Mouse (Mus musculus): ENCODE measurements around the gene Lmna.

Lmna gene

DNA sequence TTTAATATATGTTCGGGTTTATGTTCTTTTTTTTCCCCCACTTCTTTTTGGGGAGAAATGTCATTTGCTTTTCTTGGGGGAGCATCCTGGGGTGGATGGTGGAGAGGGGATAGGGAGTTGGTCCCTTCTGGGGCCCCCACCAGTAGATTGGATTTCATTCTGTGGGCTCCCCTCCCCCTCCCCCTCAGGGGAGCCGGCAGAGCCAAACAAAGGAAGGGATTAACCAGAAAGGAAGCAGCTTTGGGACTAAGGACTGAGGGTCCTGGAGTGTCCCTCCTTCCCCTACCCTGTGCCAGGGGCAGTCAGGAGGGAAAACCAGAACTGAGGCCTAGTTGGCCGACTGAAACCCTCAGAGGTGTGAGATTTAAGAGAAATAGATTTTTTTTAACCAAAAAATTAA lies 29.6 kb upstream of the Lmna start:
- DNase-seq (ENCODE audit: low spot score in 2 of 2), result no peak

DNA sequence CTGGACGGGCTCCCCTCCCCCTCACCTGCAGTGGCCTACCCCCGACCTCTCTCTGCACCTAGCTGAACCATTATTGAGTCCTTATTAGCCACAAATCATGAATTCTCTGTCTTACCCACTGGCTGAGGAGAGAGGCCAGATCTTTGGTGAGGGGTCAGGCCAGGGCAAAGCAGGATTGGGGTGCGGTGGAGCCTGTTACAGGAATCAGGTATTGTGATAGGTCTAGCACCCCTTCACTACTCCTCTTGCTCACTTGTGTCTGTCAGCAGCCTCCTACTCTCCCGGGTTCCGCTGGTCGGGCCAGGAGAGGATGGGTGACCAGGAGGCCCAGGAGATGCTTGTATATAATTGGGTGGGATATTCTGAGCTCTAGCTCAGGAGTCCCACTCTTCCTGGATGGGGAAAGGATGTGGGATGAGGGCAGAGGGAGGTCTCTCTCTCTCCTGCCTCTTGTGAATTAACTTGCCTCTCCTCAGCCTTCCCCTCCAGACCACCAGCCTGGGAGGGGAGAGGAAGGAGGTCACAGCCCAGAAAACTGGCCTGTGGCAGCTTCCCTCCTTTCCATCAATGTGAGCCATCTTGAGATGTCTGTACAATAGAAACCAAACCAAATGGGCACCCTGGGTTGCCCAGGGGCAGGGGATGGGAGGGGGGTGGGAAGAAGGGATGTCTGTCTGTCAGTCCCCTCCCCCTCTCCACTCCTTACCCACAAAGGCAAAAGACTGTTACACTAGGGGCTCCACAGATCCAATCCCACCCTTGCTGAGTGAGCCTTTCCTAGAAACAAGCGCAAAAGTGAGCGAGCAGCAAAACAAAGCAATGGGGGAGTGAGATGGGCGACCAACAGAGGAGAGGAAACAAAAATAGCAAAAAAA lies 28.8 kb upstream of the Lmna start:
- DNase-seq (ENCODE audit: low spot score in 2 of 2), result no peak

DNA sequence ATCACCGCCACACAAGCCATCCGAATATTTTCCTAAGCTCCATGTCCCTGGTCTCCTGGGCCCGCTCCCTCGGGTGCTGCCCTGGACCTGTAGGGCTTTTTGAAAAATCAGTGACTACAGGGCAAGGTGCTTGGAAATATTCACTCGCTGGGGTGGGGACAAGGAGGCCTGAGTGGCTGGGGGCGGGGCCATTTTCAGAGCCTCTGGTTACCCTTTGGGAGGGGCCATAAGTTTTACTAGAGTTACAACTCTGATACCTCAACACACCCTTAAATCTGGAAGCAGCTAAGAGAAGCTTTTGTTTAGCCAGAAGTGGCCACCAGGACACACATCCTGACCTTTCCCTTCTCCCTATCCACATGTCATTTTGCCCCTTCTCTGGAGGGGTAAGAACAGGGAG lies 27.4 kb upstream of the Lmna start:
- no peak for DNase-seq (ENCODE audit: low spot score in 2 of 2)

DNA sequence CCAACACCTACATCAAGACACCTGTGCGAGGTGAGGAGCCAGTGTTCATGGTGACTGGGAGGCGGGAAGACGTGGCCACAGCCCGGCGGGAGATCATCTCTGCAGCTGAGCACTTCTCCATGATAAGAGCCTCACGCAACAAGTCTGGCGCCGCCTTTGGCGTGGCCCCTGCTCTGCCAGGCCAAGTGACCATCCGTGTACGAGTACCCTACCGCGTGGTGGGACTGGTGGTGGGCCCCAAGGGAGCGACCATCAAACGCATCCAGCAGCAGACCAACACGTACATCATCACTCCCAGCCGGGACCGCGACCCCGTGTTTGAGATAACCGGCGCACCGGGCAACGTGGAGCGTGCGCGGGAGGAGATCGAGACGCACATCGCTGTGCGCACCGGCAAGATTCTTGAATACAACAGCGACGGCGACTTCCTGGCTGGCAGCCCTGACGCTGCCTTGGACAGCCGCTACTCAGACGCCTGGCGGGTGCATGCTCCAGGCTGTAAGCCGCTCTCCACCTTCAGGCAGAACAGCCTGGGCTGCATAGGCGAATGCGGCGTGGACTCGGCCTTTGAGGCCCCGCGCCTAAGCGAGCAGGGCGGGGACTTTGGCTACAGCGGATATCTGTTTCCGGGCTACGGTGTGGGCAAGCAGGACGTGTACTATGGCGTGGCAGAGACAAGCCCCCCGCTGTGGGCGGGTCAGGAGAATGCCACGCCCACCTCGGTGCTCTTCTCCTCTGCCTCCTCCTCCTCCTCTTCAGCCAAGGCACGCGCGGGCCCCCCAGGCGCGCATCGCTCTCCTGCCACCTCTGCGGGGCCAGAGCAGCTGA lies 26.6 kb upstream of the Lmna start:
- DNase-seq (ENCODE audit: low spot score in 2 of 2), result peak in 1 of 2 experiments; percentile 83

DNA sequence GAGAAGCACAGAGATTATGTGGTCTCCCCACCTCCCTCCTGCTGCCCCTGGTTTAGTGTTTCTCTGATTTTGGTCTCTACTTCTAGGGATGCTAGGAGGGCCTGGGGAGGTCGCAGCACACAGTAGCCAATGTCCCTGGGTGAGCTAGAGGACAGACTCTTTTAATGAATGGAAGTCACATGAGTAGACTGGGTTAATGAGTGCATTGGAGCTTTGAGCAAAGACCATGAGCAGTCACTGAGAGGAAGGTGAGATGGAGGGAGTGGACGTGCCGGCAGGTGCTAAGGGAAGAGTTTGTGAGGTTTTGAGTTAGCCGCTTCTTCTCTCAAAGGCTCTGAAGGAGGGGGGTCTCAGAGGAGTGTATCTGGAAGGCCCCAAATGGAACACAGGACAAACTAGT lies 25.8 kb upstream of the Lmna start:
- DNase-seq (ENCODE audit: low spot score in 2 of 2), result no peak

DNA sequence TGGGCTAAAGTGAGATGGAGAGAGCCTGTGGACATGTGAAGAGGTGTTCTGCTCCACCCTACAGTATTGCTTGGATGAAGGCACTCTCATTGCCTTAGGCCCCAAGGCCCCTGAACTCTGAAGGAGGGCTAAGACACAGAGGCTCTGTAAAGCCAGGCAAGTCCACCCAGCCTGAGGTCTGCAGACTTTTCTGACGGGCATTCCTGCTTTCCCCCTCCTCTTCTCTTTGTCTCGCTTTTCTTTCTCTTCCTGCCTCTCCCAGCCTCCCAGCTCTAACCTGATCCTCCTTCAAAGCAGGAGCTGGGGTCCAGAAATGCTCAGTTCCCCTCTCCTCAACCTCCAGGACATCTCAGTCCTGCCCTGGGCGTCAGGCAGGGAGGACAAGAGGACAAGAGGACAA lies 25.2 kb upstream of the Lmna start:
- DNase-seq (ENCODE audit: low spot score in 2 of 2), result no peak

DNA sequence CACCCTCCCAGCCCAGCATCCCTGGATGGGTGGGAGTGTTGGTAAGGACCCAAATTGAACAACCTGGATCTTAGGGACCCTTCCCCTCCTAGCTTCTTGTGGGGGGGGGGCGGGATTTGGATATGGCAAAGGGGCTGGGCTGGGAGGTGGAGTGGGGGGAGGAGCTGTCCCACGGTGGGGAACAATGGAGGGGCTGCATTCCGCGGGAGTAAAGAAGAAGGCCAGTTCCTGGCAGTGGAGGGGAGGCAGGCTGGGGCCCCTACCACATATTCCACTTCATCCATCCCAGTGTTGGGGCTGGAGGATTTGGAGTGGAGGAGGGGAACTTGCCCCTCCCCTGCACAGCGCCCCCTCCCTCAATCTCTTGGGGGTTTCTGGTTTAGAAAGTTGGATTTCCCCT lies 23.9 kb upstream of the Lmna start:
- no peak for DNase-seq (ENCODE audit: low spot score in 2 of 2)

DNA sequence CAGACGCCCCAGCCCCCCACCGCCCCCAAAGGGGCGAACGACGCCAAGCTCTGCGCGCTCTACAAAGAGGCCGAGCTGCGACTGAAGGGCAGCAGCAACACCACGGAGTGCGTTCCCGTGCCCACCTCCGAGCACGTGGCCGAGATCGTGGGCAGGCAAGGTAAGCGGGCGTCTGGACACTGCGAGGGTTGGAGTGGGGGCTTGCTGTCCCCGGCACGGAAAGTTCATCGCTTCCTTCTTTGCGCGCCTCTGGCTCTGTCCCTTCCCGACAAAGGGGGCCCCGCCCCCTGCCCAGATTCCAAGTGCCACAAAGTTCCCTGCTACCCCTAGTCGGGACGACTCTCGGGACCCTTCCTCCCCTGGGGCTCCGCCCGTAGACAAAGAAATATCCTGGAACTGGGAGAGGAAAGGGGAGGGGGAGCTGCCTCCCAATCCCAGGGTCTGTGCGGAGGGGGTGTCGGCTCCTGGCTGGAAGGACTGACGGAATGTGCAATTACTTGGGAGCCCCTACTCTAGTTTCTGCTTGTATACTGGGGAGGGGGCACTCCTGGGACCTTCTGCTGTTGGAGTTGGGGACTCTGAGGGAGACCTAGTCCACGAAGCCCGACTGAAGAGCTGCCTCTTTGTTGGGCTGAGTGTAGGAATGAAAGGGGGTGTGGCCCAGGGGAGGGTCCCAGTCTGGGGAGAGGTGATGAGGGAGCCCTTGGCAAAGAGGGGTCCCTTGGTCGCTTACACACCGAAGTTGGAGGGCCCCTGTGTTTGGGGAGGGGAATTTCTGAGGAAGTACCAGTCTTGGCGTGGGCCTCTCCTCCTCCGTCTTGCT lies 23.1 kb upstream of the Lmna start:
- no peak for DNase-seq (ENCODE audit: low spot score in 2 of 2)

DNA sequence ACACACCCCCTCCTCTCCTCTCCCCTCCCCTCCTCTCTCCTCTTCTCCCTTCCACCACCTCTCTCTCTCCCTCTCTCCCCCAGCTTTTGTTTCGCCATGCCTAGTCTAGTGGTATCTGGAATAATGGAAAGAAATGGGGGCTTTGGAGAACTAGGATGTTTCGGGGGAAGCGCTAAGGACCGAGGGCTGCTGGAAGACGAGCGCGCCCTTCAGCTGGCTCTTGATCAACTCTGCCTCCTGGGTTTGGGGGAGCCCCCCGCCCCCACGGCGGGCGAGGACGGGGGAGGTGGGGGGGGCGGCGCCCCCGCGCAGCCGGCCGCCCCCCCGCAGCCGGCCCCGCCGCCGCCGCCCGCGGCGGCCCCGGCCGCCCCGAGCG lies 22.5 kb upstream of the Lmna start, which contains the start of gene Mex3a:
Mex3a (plus strand) TSS at position 97 of the 376 bp plus-strand sequence.
- no peak for DNase-seq (ENCODE audit: low spot score in 2 of 2)

DNA sequence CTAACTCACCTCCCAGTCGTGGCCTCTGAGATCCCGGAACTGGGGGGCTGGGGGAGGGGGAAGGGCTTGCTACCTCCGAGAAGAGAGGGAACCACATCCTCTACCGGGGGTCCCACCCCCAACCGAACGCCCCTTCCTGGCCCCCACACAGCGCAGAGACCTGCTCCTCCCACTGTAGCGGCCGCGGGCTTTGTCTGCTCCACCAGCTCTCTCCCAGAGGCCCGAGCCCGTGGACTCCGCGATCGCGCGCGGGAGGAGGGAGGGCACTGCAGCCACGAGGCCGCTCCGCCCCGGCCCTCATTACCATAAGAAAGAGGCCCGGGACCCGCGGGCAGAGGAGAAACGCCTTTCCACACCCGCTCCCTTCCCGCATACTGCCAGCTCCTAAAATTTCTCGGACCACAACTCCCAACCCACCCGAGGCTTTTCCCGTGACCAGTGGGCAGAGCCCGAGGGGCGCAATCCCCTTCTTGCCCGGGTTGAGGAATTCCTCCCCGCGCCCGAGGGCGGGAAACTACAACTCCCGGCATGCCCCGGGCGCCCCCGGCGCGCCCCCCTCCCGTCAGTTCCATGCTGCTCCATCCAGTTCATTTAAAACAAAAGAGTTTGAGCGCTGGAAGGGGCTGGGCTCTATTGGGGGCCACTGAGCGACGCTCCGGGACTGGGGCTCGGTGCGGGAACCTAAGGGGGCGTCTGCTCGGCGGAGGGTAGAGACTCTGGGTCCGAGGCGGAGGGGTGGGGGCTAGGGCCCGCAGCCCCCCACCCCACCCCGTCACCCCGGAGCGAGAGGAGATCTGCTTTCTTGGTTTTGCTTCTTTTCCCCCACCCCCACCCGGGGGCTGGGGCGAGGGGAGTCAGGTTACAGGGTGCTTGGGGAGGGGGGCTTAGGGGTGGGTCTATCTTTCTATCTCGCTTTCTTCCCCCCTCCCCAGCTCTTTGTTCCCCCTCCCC lies 21.9 kb upstream of the Lmna start:
- peak in 1 of 2 experiments; percentile 83 for DNase-seq (ENCODE audit: low spot score in 2 of 2)

DNA sequence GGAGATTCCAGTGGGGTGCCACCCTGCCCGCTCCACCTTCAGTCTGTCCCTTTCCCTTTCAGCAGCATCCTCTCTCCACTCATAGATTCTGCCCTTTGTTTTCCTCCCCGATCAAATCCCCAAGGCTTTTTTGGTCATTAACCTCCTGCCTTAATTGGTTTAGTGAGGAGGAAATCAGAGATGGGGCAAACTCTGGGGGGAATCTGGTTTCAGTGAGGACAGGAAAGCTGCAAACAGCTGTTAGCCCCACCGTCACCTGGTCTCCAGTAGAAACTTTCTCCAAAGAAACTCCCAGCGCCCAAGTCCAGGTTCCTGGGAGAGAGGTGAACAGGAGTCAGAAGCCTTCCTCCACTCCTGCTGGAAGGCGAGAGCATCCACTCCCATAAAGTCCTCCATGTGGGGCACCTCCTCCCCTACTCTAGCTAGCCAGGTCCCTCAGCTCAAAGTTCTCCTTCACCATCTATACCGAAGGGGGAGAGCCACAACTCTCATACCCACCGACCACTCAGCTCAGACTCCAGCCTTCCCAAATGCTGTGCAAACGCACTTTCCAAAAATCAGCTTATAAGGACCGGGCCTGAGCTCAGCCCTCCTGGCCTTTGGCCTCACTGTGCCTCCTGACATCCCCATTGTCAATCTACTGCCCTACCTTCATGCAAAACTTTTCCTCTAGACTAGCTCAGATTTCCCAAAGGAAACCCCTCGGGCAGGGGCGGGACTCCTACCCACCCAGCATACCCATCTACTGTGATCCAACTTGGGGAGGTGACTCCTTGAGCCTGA lies 20.5 kb upstream of the Lmna start:
- no peak for DNase-seq (ENCODE audit: low spot score in 2 of 2)

DNA sequence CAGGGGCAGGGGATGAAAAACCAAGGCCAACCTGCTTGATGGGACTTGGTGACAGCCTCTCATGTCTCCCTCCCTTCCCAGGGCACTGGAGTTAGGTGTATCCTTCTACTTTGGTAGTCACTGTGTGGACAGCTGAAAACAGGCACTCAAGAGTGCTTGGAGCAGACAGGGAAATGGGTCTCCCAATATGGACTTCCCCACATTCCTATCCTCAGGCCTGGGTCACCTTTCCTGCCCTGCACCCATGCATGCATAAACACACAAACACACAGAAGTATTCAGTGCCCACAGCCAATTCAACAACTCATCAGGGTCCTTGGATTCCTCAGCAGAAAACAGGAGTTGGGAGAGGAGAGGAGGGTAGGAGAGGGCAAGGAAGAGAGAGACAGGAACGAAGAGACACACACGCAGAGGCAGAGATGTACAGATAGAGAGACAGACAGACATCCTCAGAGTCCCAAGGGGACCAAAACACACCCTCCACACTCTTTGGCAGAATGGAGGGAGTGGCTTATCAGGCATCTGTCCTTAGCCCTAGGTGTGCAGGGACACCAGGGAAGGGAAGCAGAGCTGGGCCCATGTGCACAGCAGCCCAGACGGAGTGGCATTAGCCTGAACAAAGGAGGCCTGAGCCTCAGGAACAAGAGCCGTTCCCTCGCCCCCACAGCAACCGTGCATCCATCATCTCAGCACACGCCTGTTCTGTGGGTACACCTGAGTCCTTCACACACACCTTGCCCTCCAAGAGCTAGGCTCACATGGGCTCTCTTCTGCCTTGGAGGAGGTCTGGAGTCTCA lies 19.6 kb upstream of the Lmna start:
- no peak for DNase-seq (ENCODE audit: low spot score in 2 of 2)

DNA sequence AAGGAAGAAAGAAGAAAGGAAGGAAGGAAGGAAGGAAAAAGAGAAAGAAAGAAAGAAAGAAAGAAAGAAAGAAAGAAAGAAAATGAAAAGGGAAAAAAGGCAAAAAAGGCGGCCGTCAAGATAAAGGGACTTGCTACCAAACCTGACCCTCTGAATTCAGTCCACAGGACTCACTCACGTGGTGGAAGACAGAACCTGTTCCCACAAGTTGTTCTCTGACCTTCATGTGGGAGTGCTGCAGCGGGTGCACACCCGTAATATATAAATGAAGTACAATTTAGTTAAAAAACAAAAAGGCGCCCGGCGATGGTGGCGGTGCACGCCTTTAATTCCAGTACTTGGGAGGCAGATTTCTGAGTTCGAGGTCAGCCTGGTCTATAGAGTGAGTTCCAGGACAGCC lies 18.9 kb upstream of the Lmna start:
- no peak for DNase-seq (ENCODE audit: low spot score in 2 of 2)

DNA sequence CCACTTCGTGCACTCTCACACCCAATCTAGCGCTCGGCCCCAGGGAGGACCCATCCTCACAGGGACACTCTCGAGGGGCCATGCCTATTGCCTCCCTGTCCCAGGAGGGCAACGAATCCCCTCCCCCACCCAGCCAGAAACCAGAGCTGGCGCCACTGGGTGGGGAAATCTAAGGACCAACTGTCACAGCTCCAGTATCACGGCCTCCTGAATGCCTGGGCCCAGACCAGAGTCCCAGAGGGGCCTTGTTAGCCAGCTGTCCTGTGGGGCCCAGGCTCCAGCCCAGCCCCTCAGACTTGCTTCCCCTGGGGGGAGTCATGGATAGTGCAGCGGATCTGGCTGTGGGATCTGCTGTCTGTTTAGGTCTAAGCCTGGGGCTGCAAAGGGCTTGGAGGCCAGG lies 17.8 kb upstream of the Lmna start:
- no peak for DNase-seq (ENCODE audit: low spot score in 2 of 2)

DNA sequence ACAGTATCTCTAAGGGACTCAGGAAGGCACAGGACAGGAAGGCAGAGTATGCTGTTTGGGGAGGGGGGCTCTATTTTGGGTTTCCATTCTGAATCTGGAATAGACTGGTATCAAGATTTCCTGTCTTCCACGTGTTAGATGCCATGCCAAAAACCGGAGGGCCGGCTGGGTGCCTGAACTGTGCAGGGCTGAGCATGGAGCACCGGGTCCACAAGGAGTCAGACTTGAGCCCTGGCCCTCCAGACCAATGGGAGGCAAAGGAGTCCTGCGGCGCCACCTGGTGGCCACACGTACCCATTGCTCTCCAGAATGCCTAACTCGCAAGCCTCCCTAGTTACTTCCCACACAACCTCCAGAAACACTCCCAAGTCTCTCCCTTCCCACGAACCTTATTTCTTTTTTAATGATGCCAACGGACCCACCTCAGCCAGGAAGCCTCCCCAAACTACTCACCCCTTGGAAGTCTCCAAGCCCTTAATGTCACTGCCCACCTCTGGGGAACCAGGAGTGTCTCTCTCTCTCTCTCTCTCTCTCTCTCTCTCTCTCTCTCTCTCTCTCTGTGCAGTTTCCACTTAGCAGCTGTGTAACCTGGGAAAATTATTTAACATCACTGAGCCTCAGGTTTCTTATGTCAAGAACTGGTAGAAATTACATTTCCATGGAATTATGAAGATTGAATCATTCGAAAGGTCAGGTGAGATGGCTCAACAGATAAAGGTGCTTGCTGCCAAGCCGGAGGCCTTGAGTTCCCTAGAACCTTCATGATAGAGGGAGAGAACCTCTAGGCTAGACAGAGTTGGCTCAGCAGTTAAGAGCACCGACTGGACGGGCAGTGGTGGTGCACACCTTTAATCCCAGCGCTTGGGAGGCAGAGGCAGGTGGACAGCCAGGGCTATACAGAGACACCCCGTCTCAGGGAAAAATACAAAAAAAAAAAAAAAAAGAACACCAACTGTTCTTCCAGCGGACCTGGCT lies 16.7 kb upstream of the Lmna start:
- peak in 1 of 2 experiments; percentile 82 for DNase-seq (ENCODE audit: low spot score in 2 of 2)

DNA sequence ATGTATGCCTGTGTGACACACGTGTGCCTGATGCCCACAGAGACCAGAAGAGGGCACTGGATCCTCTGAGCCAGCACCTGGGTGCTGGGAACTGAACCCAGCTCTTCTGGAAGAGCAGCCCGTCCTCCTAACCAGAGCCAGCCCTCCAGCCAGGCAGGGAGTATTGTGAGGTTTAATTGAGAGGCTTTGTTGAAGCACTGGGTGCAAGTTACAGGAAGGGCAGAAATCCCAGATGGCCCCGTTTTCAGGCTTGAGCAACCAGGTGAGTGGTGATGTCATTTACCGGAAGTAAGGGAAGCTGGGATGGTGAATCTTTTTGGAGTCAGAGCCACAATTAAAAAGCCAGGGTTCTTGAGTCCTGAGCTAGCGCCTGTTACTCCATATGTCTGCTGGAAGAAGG lies 15.3 kb upstream of the Lmna start:
- DNase-seq (ENCODE audit: low spot score in 2 of 2), result no peak

DNA sequence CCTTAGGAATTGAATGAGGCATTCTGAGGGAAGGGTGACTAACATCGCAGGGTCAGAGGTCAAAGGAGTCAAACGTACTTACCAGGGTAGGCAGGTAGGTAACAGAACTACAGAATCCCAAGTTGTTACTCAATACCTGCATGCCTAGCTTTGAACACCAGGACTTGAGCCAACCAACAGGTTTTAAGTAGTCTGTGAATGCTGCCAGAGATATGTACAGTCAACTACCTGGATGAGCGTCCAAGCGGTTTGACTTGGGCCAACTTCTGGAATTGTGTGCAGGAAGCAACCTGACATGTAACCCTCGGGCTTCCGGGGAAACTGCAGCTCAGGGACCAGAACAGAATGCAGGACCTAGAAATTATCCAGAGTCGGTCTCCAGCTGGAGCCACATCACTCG lies 13.3 kb upstream of the Lmna start:
- DNase-seq (ENCODE audit: low spot score in 2 of 2), result no peak

DNA sequence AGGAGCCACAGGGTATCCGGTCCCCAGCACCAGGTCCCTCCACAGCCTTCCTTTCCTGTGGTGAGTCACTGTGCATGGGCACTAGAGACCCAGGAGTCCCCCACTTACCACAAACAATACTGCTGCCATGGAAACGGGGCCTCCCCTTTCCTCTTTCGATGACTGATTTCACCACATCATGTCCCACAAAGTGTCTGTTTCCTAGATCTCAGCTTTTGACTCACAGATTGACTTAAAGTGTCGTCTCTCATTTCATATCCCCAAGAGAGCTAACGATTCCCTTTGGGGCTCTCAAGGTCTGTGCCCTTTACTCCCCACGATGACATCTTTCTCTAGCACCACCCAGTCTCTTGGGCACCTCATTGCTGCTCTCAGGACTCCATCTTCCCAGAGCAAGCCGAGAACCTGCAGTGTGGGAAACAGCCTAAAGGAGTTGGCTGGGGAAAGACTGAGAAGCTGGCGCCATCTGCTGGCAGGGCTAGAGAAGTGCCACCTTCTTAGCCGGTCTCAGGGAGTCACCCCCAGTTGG lies 12.1 kb upstream of the Lmna start:
- DNase-seq (ENCODE audit: low spot score in 2 of 2), result peak in 1 of 2 experiments; percentile 67

Measured in left cerebral cortex, adult 9 months (tissue).